Mouse (Mus musculus): ENCODE measurements around the gene Dnm3.

Dnm3 gene

DNA sequence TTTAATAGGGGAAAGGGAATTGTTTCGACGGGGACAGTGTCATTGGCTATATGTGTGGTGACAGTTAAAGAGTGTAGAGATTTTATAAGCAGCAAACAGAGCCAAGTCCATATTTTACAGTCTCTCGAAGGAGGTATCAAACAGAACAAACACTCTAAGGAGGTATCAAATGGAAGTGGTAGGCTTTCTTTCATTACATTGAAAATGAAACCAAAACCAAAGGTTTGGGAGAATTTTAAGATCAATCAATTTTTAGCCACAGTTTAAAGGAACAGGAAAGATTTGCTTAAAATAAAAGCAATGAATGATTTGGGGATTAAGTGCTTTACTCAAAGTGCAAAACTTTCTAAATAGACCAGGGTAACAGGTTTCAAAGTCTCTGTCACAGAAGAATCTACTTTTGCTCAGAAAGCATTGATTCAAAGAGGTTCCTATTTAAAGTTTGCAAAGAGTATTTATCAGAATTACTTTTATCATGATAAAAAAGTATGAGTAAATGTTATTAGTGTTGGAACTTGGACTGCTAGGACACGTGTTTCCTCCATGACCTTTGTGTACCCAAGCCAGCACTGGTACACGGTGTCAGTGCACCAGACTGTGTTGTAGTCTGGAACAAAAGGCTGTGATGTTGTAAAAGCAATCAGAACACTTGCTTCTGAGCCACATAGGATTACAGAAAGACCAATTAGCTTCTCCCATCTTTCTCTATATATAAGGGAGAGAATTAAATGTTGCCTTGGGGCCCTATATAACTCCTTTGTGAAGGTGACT, 526.6 kb downstream of the Dnm3 start:
- DNase-seq (ENCODE audit: extremely low spot score) = no peak

DNA sequence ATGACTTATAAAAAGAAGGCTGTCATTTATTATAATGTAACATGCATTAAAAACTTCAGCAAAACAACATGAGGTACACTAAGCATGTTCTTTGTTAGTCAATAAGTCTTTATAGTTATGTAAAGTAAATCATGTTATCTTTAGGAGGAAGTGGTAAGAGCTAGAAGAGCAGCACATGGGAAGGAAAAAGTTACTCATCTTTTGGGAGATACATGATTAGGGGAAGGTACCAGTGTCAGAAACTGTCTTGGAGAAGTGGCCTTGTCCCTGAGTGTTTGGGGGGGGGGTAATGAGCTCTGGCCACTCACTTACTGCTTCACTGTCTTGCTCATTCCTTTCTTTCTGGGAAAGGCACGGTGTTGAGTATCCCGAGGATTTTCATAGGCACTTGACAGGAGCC, 535.8 kb downstream of the Dnm3 start:
- no peak for DNase-seq (ENCODE audit: extremely low spot score)
